Mouse (Mus musculus): ENCODE data around the gene Agtpbp1. TPM values are rescaled to one million over a fixed set of nuclear protein-coding genes. Genes with fewer than 3 reads are reported as not detected.

Agtpbp1 gene
- total RNA-seq, 2 experiments from 2014 or later = 340 to 341 TPM

DNA sequence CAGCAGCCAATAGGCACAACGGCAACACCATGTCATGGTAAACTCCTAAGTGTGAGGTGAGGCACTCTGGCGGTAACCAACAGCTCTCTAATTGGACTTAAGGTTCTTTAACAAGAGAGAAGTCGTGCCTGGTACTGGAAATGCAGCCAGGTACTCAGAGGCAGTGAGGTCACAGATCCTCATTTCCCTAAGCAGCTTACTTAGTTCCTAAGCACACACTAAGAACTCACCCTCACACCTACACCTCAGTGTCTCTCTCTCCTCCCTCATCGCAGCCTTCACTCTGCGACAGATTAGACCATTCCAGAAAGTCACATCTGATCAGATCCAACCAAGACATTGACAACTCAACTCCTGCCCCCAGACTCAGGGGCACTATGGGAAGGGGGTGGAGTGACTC, 45.0 kb downstream of the Agtpbp1 start:
- intact Hi-C loops (cut with DNase I) = no loop called here
- DNase-seq (ENCODE audit: low spot score in 2 of 2) = no peak

DNA sequence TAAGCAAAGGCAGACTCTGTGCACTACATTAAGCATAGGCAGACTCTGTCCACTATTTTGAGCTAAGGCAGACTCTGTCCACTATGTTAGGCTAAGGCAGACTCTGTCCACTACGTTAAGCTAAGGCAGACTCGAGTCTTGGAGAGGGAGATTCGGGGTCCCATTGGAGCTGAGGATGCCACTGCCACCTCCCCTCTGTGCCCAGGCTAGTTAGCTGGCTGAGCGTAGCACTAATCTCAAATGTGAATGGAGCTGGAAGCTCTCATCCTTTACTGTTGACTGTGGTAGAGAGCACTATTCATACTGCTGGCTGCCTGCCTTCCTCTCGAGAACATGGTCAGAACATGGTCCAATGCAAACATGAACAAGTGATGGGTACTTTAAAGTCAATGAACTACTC, 46.4 kb downstream of the Agtpbp1 start:
- intact Hi-C loops (cut with DNase I) = no loop called here
- DNase-seq (ENCODE audit: low spot score in 2 of 2) = no peak

DNA sequence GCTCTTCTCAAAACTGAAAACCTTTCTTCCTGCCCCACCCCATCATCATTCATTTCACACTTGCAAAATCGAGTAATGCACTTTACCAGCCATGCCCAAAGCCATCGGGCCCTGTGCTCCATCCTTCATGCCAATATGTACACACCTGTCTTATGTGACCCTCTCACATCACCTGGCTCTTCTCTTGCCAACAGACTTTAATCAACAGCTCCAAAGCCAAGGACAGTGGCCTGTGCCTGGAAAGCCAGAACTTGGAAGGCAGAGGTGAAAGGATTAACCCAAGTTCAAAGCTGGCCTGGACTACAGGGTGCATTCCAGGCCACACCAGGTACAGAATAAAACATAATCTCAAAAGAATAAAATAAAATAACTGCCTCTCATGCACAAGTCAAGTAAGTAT, 48.4 kb downstream of the Agtpbp1 start:
- intact Hi-C loops (cut with DNase I) = no loop called here

DNA sequence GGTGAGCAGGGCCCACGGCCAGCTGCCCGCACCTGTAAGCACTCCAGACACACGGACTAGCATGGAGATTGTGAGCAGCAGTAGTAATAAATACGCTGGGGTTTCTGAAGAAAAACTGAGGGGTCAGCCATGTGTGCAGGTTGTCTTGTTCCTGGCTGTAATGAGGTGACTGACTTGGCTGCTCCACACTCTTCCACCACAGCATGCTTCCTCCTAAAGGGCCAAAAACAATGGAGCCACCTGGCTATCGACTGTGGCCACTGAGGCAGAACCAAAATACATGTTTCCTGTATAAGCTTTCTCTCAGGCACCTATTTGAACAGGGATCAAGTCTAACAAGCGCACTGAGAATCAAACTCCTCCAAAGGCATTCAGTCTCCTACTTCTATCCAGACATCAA, 49.3 kb downstream of the Agtpbp1 start:
- intact Hi-C loops (cut with DNase I) = no loop called here

More for the DNA sequence above, 48.4 kb downstream of the Agtpbp1 start:
- DNase-seq (ENCODE audit: low spot score in 2 of 2) = no peak

DNA sequence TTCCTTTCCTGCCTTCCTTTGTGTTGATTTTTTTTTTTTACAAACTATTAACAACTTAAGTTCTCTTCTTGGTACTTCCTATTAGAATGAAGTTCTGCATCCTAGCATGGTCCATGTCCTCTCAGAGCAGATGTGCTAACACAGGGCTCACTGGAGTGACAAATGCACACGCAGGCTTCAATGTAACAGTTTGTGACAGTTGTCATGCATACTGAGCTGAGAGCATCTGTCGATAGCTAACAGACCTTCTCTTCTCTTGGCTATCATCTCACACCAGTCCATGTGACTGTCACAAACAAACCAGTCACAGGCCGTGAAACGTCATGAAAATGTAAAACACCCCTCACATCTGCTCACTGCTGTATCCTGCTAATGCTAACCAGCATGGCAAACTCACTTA, 50.7 kb downstream of the Agtpbp1 start:
- DNase-seq (ENCODE audit: low spot score in 2 of 2) = no peak
- intact Hi-C loops (cut with DNase I) = no loop called here

More for the DNA sequence above, 49.3 kb downstream of the Agtpbp1 start:
- no peak for DNase-seq (ENCODE audit: low spot score in 2 of 2)

DNA sequence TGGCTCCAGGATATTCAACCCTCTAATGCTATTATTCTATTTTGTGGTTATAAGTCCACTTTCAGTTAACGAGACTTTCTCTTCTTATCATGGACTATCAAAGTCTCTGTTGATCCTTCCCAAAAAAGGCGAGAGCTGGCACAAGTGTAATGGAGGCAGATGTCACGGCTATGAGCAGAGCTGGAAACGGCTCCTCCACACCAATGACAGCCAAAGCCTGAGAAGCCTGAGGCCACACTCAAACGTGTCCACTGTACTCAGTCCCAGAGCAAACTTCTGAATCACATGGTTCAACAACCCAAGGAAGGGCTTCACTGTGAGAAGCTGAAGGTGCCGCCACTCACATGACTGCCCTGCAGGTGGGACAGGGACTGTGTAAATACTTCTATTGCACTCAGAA, 51.7 kb downstream of the Agtpbp1 start:
- DNase-seq (ENCODE audit: low spot score in 2 of 2) = no peak
- intact Hi-C loops (cut with DNase I) = no loop called here

DNA sequence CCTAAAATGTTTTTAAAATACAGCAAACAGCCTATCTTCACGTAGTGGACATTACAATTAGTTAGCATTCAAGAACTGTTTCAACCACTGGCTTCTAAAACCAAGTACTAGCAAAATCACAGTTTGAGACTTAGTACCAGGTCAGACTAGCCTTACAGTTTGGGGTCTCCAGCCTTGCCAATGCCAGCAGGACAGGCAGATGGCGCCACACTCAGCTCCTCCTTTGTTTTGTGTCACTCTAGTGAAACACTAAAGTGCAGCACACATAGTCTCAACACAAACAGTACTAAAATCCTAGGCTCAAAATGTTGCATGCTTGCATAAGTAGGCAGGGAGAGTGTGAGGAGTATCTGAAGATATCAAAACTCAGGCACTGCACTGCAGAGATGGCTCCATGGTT, 53.8 kb downstream of the Agtpbp1 start:
- DNase-seq (ENCODE audit: low spot score in 2 of 2) = no peak
- intact Hi-C loops (cut with DNase I) = no loop called here

DNA sequence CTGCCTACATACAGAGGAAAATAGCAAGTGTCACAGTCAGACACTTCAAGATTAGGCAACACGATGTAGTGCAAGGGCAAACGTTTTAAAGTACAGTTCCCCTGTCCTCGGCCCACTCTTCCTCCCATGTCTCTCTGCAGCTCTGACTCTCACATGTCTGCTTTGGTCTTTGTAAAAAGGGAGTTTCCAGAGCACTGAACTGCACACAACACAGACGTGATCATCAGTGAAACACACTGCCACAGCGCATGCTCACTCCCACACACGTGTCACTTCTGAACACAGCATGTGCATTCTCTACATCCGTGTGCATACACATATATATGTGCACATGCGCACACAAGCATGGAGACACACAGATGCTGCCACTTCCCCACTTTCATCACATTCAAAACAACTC, 54.5 kb downstream of the Agtpbp1 start:
- no peak for DNase-seq (ENCODE audit: low spot score in 2 of 2)
- intact Hi-C loops (cut with DNase I) = no loop called here

DNA sequence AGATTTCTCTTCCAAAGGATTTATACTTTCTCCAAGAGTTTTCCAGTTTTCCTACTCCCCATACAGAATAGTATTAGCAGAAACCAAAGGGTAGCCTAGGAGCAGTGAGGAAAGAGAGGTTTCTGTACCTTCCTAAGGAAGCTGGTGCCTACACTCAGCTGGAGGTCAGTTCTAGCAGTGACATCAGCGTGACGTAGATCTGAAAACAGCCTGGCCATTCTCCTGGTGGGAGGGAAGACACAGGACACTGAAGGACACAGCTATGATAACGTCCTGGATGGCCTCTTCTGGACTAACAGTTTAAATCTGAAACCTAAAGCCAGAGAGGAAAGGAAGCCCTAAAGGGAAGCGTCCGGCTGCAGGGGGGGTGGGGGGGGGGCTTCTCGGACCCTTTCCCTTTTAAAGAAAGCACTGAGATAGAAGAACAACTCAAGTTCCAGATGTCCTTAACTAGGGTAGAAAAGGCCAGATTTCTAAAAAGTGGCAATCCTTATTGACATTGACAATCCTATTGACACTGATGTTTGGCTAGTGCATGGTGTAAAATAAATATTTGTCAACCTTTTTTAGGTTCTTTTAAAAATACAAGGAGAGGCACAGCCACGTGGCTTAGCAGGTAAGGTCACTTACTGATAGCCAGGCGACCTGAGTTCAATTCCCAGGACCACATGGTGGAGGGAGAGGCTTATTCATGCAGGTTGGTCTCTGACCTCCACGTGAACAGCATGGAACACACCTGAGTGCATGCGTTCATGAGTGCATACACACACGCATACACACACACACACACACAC, 63.6 kb downstream of the Agtpbp1 start:
- DNase-seq (ENCODE audit: low spot score in 2 of 2) = no peak
- intact Hi-C loops (cut with DNase I) = no loop called here

DNA sequence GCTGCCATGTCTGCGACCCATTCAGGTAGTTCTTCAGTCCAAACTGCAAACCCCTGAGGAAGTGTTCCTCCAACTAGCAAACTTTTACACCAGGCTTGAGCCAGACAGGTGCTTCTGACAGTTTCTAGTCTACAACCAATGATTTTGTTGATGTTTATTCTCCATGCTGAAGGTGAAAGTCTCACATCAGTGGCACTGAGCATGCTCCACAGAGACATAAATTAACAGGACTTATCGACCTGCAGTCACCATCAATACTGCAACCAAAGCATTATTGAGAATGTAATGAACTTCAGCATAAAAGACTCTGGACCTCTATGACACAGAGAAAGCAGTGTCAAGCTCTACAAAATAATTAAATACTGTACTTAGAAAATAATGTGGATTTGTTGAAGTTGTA, 64.2 kb downstream of the Agtpbp1 start:
- intact Hi-C loops (cut with DNase I) = no loop called here
- DNase-seq (ENCODE audit: low spot score in 2 of 2) = no peak

DNA sequence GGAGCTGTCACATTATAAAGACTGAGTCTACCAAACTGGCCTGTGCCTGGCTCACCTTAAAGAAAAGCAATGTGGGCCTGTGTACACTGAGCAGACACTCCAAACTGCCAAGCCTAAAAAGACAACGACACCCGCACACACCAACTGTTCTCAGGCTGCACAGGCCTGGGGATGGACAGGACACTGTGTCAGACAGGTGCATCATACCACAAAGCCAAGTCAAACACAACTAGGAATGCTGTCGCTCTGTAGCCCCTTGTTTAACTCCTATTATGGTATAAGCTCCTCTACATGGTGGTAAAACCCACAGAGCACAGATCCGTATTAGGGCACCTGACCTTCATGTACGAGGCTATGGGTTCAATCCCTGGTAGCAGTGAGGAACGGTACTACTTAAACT, 65.5 kb downstream of the Agtpbp1 start:
- DNase-seq (ENCODE audit: low spot score in 2 of 2) = no peak
- intact Hi-C loops (cut with DNase I) = loop anchor here (5.0 kb wide), 1 partner anchor 208 kb away; no protein-coding TSS in a partner anchor

DNA sequence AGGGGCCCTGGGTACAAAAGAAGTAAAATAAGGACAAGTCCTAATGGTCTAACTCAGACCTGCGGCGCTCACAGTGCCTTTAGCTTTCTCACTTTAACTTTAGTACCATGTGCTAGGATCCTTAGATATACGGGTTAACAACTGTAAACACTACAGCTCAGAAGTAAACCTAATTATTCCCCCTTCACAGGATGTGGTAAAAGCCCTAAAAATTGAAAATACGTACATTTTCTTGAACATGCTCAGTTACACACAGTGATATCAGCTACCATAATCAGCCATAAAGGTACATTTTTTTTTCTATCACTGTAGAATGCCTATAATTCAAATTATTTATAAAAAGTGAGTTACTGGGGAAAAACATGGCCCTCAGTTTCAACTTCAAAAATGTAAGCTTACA, 67.0 kb downstream of the Agtpbp1 start:
- no peak for DNase-seq (ENCODE audit: low spot score in 2 of 2)
- intact Hi-C loops (cut with DNase I) = loop anchor here (5.0 kb wide), 1 partner anchor 209 kb away; no protein-coding TSS in a partner anchor

DNA sequence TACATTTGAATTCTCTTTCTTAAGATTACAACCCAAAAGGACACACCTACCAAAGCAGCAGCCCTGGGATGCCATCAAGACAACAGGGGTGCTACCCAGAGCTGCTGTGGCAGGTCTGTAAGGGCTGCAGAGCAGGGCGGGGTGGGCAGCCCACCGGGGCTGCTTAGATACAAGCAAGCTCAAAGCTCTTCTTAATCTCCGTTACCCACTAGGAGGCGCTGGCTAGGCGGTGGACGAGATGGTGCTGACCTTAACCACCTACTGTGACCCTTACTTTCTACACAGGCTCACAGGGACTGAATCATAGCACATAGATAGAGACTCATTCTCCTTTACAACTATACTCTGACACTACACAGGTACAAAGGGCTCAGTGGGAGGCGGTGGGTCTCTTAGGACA, 70.0 kb downstream of the Agtpbp1 start:
- intact Hi-C loops (cut with DNase I) = loop anchor here (5.0 kb wide), 1 partner anchor 212 kb away; no protein-coding TSS in a partner anchor
- no peak for DNase-seq (ENCODE audit: low spot score in 2 of 2)

DNA sequence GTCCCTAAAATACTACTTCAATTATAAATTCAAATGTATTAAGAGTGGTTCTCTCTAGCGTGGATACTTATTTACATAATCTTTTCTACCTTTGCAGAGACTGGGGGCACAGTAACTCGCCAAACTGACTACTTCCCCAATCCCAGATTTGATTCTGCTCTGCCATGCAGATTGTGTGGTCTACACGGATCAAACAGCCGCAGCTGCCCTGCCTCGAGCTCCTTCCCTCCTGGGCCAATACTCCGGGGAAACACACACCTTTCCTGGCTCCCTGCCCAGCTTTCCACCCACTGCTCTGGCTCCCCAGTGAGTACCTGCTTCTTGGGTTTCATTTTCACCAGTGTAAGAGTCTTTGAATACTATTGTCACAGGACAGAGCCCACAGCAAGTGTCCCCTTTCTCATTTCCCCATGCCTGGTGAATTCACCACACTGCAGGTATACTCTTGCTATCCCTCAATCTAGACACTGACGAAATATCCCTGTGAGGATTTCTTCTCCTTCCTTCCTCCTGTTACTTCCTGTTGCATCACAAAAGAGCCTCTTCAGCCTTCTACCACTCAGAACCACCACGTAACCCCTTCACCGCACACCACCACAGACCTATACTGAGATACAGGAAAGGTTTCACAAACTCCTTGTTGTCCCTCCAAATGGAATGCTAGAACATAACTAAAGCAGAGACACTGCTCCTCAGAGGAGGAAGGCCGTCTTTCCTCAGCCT, 75.2 kb downstream of the Agtpbp1 start:
- intact Hi-C loops (cut with DNase I) = no loop called here
- DNase-seq (ENCODE audit: low spot score in 2 of 2) = no peak

DNA sequence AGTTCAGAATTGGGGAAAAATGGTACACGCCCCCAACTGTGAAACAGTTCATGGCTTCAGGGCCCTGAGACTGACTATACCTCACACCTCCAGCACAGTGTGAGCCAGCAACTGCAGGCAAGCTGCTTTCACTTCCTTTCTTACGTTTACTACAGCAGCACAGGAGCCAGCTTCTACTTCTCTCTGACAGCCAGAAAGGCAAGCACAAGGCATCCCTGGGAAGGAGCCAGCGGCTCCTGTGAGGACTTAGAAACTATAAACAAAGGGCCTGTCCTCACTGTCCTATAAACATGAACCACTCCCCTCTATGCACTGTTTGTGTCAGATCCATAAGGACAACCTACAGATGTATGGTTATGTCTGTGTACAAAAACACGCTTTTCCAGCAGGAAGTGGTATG, 76.4 kb downstream of the Agtpbp1 start:
- DNase-seq (ENCODE audit: low spot score in 2 of 2) = peak in 1 of 2 experiments; percentile 27
- intact Hi-C loops (cut with DNase I) = no loop called here

DNA sequence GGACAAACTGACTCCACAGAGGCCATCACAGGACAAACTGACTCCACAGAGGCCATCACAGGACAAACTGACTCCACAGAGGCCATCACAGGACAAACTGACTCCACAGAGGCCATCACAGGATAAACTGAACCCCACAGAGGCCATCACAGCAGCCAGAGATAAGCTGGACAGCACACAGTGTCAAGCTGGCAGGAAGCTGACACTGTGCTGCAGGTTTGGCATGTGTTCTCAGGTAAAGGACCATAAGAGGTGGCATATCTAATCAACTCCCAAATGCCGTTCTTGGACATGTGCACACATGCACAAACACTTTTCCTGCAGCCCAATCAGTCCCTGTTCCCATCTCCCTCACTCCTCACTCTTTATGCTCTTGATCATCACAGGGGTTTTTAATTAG, 78.6 kb downstream of the Agtpbp1 start:
- intact Hi-C loops (cut with DNase I) = no loop called here
- DNase-seq (ENCODE audit: low spot score in 2 of 2) = no peak

DNA sequence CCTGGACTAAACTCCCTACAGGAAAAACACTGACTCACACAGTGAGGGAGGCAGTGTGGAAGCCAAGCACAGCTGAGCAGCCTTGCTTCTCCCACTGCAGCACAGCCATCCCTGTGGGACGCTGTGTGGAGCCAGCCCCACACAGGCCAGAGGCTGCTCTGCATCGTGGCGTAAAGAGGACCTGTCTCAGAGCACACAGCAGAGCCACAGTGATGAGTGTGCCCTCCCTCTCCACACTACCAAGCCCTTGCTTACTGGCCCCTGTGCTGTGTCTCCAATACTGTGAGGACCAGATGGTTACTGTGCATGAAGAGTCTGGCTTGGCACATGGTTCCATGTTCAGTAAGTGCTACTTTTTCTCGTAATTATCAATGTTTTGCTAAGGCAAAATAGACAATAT, 79.2 kb downstream of the Agtpbp1 start:
- peak in 1 of 2 experiments; percentile 64 for DNase-seq (ENCODE audit: low spot score in 2 of 2)
- intact Hi-C loops (cut with DNase I) = no loop called here

DNA sequence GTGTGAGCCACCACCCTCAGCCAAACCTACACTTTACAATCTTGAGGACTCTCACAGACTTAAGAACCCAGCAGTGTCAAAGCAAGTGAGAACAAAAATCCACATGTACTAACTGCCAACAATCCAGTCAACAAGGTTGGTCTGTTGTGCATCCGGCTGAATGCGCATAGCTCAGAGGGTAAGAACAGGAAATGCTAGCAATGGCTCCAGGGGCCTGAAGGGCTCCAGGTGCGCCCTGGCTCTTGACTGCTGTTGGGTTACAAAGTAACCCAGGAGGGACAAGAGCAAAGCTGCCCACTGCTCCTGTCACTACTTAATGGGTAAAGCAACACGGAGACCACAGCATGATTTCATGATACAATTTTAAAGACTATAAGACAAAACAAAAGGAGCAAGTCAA, 81.4 kb downstream of the Agtpbp1 start:
- intact Hi-C loops (cut with DNase I) = no loop called here
- no peak for DNase-seq (ENCODE audit: low spot score in 2 of 2)

DNA sequence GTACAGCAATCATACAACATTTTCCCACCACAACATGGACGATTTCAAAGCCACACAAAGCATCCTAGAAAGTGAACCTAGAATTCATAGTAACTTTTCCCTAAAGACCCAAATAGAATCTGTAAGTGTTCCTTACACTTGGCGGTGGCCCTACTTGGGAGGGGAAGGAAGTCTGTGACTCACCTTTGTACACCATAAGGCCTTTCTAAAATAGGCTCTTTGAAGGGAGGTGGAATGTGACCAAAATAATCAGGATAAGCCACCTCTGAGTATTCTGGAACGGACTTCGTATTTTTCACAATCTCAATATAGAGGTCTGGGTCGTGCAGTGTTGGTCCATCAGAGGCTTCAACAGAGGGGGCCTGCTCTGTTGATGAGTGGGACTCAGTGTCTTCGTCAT, 85.2 kb downstream of the Agtpbp1 start:
- intact Hi-C loops (cut with DNase I) = no loop called here
- DNase-seq (ENCODE audit: low spot score in 2 of 2) = peak in 1 of 2 experiments; percentile 13

DNA sequence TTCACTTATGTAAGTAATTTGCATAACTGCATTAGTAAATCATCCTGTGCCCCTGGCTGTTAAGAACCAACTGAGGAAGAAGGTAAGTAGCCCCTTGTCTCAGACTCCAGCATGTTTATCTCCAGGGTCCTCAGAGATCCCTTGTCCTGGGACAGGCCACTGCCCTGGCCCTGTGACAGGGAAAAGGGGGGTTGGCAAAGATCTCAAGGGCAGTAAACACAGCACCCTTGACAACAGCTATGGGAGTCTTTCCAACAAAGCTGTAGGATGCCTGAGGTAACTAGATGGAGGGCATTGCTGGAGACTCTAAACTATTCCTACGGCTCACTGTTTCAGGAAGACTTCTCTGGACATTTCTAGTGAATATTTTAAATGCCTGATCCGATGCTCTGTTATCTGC, 85.7 kb downstream of the Agtpbp1 start:
- intact Hi-C loops (cut with DNase I) = no loop called here
- no peak for DNase-seq (ENCODE audit: low spot score in 2 of 2)

DNA sequence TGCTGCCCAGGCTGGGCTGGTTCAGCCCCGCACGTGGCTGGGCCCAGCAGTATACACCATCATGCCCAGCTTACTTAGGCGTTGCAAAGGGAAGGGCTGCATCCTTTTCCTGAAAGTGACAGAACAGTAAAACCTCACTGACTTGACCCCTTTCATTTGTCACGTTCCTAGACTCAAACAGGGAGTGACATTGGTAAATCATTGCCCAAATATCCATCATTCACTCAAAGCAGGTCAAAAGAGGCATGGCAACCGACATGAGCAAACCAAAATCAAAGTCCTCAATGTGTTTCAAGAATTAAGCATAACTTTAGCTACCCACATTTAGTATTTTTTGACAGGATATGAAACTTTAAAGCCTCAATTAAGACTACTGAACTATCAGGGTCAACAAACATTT, 86.8 kb downstream of the Agtpbp1 start:
- intact Hi-C loops (cut with DNase I) = no loop called here

More for the DNA sequence above, 86.8 kb downstream of the Agtpbp1 start:
- no peak for DNase-seq (ENCODE audit: low spot score in 2 of 2)

All from left cerebral cortex, postnatal 25 days (tissue).